Mouse (Mus musculus) hindbrain, embryonic 13.5 days (tissue): ENCODE measurements around the gene Arhgef3. TPM values are rescaled to one million over a fixed set of nuclear protein-coding genes. Genes with fewer than 3 reads are reported as not detected.
A peak's percentile ranks its signal among the peaks of the same experiment; 100 is the strongest.

ENCODE experiments used
- ATAC-seq: fragments of 200-750 bp; cut with Nextera tagmentation; 2 replicates; pipeline ENCODE4 v1.8.0; 2017; ENCODE audit warnings: moderate TSS enrichment; ENCODE audit not compliant: low FRiP score
- H3K27ac ChIP-seq: fragments of 300-500 bp; sonication (generic); 2 replicates; pipeline ENCODE4 v1.5.1; 2015; ENCODE audit warnings: inconsistent platforms, mild to moderate bottlenecking, moderate library complexity
- H3K27me3 ChIP-seq: fragments of 300-500 bp; sonication (generic); 2 replicates; pipeline ENCODE4 v1.6.1; 2015; ENCODE audit warnings: mild to moderate bottlenecking, inconsistent platforms
- H3K36me3 ChIP-seq: fragments of 300-500 bp; sonication (generic); 2 replicates; pipeline ENCODE4 v1.6.1; 2015; ENCODE audit warnings: mild to moderate bottlenecking, inconsistent platforms
- H3K4me1 ChIP-seq: fragments of 300-500 bp; sonication (generic); replicated peaks from 2 replicates; pipeline ENCODE4 v1.6.1; 2015; ENCODE audit warnings: inconsistent platforms
- H3K4me2 ChIP-seq: fragments of 300-500 bp; sonication (generic); 2 replicates; pipeline ENCODE4 v1.6.1; 2015; ENCODE audit warnings: inconsistent platforms, mild to moderate bottlenecking, moderate library complexity
- H3K4me3 ChIP-seq: fragments of 300-500 bp; sonication (generic); 2 replicates; pipeline ENCODE4 v1.5.1; 2015; ENCODE audit warnings: mild to moderate bottlenecking, inconsistent platforms
- H3K9ac ChIP-seq: fragments of 300-500 bp; sonication (generic); 2 replicates; pipeline ENCODE4 v1.6.1; 2015; ENCODE audit warnings: mild to moderate bottlenecking, inconsistent platforms
- H3K9me3 ChIP-seq: fragments of 300-500 bp; sonication (generic); 2 replicates; pipeline ENCODE4 v1.6.1; 2016; ENCODE audit warnings: inconsistent platforms
- WGBS: fragments of 180-500 bp; shearing (Covaris S2); methylation state at CpG from one replicate; pipeline ENCODE4 v1.1.7; 2015; 5-methylcytosine and 5-hydroxymethylcytosine counted together
- polyA plus RNA-seq: library from polyadenylated mRNA; unstranded; fragments of >200 nt; fragmentation: Nextera tagmentation; extraction: Ambion mirVana; gene quantifications from 2 replicates; pipeline ENCODE4 v1.2.1, GENCODE M21; 2015

Gene Arhgef3
- polyA plus RNA-seq, 1 experiment from 2014 or later, result 6.2 TPM

- no peak overlapping the region for H3K4me3 ChIP-seq
- 90% methylated on average over 7 of the region's 7 CpGs for WGBS
- ATAC-seq, result no peak
- H3K27ac ChIP-seq, result no peak overlapping the region
- H3K36me3 ChIP-seq, result no peaks in the 10 kb centered on the region
- no peaks in the 10 kb centered on the region for H3K27me3 ChIP-seq
- H3K9me3 ChIP-seq, result 0 out of 2 replicates have a peak, but pooled peaks cover 2% of the 10 kb centered on the region
- H3K4me1 ChIP-seq, result no peaks in the 10 kb centered on the region
- no peak overlapping the region for H3K4me2 ChIP-seq
- H3K9ac ChIP-seq, result no peak overlapping the region
Observed at GRCm38 (mm10) chr14:27411492-27411891, 296.8 kb downstream of the Arhgef3 start.

- Histone ChIP-seq H3K4me3 (no peak overlapping the region), H3K27ac (no peak overlapping the region), H3K4me2 (no peak overlapping the region), H3K9me3 (peaks cover 2% of the 10 kb centered on the region; the same call in 1 of the 2 replicates), H3K4me1 (no peaks in the 10 kb centered on the region), H3K9ac (no peak overlapping the region), H3K36me3 (no peaks in the 10 kb centered on the region), H3K27me3 (no peaks in the 10 kb centered on the region)
- ATAC-seq, result no peak
- WGBS, result 88% methylated on average over 8 of the region's 8 CpGs
Observed at GRCm38 (mm10) chr14:27412699-27413098, 298.0 kb downstream of the Arhgef3 start.

GRCm38 (mm10) chr14:27413961-27414360 is 299.3 kb downstream of the Arhgef3 start:
- Histone ChIP-seq H3K27me3 (no peaks in the 10 kb centered on the region), H3K27ac (no peak overlapping the region), H3K9me3 (peaks cover 2% of the 10 kb centered on the region; the same call in 1 of the 2 replicates), H3K4me2 (no peak overlapping the region), H3K4me3 (no peak overlapping the region), H3K36me3 (no peaks in the 10 kb centered on the region), H3K9ac (no peak overlapping the region), H3K4me1 (no peaks in the 10 kb centered on the region)
- 51% methylated on average over 4 of the region's 4 CpGs for WGBS
- ATAC-seq, result no peak

GRCm38 (mm10) chr14:27420816-27421215 is 306.1 kb downstream of the Arhgef3 start:
- Histone ChIP-seq H3K4me1 (no peaks in the 10 kb centered on the region), H3K27ac (no peak overlapping the region), H3K36me3 (no peaks in the 10 kb centered on the region), H3K4me3 (no peak overlapping the region), H3K9ac (no peak overlapping the region), H3K27me3 (no peaks in the 10 kb centered on the region), H3K9me3 (no peaks in the 10 kb centered on the region; the same call in 1 of the 2 replicates), H3K4me2 (no peak overlapping the region)
- ATAC-seq, result no peak
- WGBS, result 80% methylated on average over 3 of the region's 3 CpGs

GRCm38 (mm10) chr14:27422301-27422700 is 307.6 kb downstream of the Arhgef3 start:
- WGBS, result 100% methylated on average over 1 of the region's 1 CpGs
- no peak overlapping the region for H3K27ac ChIP-seq
- no peak overlapping the region for H3K9ac ChIP-seq
- no peak for ATAC-seq
- H3K9me3 ChIP-seq, result no peaks in the 10 kb centered on the region; the same call in none of the 2 replicates
- H3K27me3 ChIP-seq, result no peaks in the 10 kb centered on the region
- H3K4me1 ChIP-seq, result no peaks in the 10 kb centered on the region
- H3K4me3 ChIP-seq, result no peak overlapping the region
- no peak overlapping the region for H3K4me2 ChIP-seq
- H3K36me3 ChIP-seq, result no peaks in the 10 kb centered on the region

GRCm38 (mm10) chr14:27428573-27428972 is 313.9 kb downstream of the Arhgef3 start, which contains the start of gene Fam208a:
Fam208a (plus strand) TSS chr14:27428834.
- Histone ChIP-seq H3K9ac (peak within 1 kb of the TSS; percentile 91), H3K27me3 (no peaks in the 10 kb centered on the region), H3K4me1 (peaks cover 9% of the 10 kb centered on the region; the same call in 1 of the 2 replicates), H3K4me3 (peak within 1 kb of the TSS; percentile 74), H3K27ac (peak within 1 kb of the TSS; percentile 100), H3K4me2 (peak within 1 kb of the TSS; percentile 71), H3K9me3 (peaks cover 11% of the 10 kb centered on the region; the same call in 1 of the 2 replicates), H3K36me3 (peaks cover 17% of the 10 kb centered on the region)
- ATAC-seq, result peak; percentile 96
- WGBS, result under 1% methylated on average over 42 of the region's 43 CpGs

GRCm38 (mm10) chr14:27428973-27429711 is 314.4 kb downstream of the Arhgef3 start:
- peak; percentile 91 for ATAC-seq
- H3K36me3 ChIP-seq, result peaks cover 22% of the 10 kb centered on the region
- peak overlapping the region; percentile 74 for H3K4me3 ChIP-seq
- peaks cover 11% of the 10 kb centered on the region; the same call in 1 of the 2 replicates for H3K9me3 ChIP-seq
- H3K27me3 ChIP-seq, result no peaks in the 10 kb centered on the region
- WGBS, result under 1% methylated on average over 70 of the region's 78 CpGs
- peak overlapping the region; percentile 91 for H3K9ac ChIP-seq
- peak overlapping the region; percentile 100 for H3K27ac ChIP-seq
- peaks cover 9% of the 10 kb centered on the region; the same call in 1 of the 2 replicates for H3K4me1 ChIP-seq
- H3K4me2 ChIP-seq, result peak overlapping the region; percentile 71

GRCm38 (mm10) chr14:27430280-27430679 is 315.6 kb downstream of the Arhgef3 start:
- Histone ChIP-seq H3K27ac (no peak overlapping the region), H3K36me3 (peaks cover 27% of the 10 kb centered on the region), H3K4me1 (peaks cover 9% of the 10 kb centered on the region; the same call in 1 of the 2 replicates), H3K9me3 (peaks cover 11% of the 10 kb centered on the region; the same call in 1 of the 2 replicates), H3K9ac (no peak overlapping the region), H3K27me3 (no peaks in the 10 kb centered on the region), H3K4me3 (peak overlapping the region; percentile 16; the same call in 1 of the 2 replicates), H3K4me2 (peak overlapping the region; percentile 71)
- ATAC-seq, result no peak
- WGBS, result 94% methylated on average over 4 of the region's 4 CpGs

GRCm38 (mm10) chr14:27432064-27432463 is 317.4 kb downstream of the Arhgef3 start:
- Histone ChIP-seq H3K27me3 (no peaks in the 10 kb centered on the region), H3K4me1 (peaks cover 9% of the 10 kb centered on the region; the same call in 1 of the 2 replicates), H3K36me3 (peaks cover 30% of the 10 kb centered on the region), H3K9ac (no peak overlapping the region), H3K4me3 (no peak overlapping the region), H3K9me3 (peaks cover 11% of the 10 kb centered on the region; the same call in 1 of the 2 replicates), H3K4me2 (no peak overlapping the region), H3K27ac (no peak overlapping the region)
- 100% methylated on average over 2 of the region's 2 CpGs for WGBS
- no peak for ATAC-seq

- Histone ChIP-seq H3K9ac (no peak overlapping the region), H3K4me2 (no peak overlapping the region), H3K36me3 (peaks cover 30% of the 10 kb centered on the region), H3K27ac (no peak overlapping the region), H3K4me3 (no peak overlapping the region), H3K27me3 (no peaks in the 10 kb centered on the region), H3K9me3 (no peaks in the 10 kb centered on the region), H3K4me1 (no peaks in the 10 kb centered on the region)
- 100% methylated on average over 1 of the region's 1 CpGs for WGBS
- no peak for ATAC-seq
Observed at GRCm38 (mm10) chr14:27436116-27436515, 321.4 kb downstream of the Arhgef3 start.

GRCm38 (mm10) chr14:27436826-27437225 is 322.1 kb downstream of the Arhgef3 start:
- Histone ChIP-seq H3K36me3 (peaks cover 27% of the 10 kb centered on the region), H3K27me3 (no peaks in the 10 kb centered on the region), H3K4me2 (no peak overlapping the region), H3K4me3 (no peak overlapping the region), H3K9me3 (no peaks in the 10 kb centered on the region), H3K4me1 (no peaks in the 10 kb centered on the region), H3K9ac (no peak overlapping the region), H3K27ac (no peak overlapping the region)
- WGBS, result 90% methylated on average over 3 of the region's 3 CpGs
- ATAC-seq, result no peak

GRCm38 (mm10) chr14:27440921-27441320 is 326.2 kb downstream of the Arhgef3 start:
- no peaks in the 10 kb centered on the region for H3K9me3 ChIP-seq
- no peaks in the 10 kb centered on the region for H3K4me1 ChIP-seq
- ATAC-seq, result no peak
- H3K36me3 ChIP-seq, result peaks cover 29% of the 10 kb centered on the region
- no peak overlapping the region for H3K4me3 ChIP-seq
- H3K27ac ChIP-seq, result no peak overlapping the region
- H3K4me2 ChIP-seq, result no peak overlapping the region
- H3K27me3 ChIP-seq, result no peaks in the 10 kb centered on the region
- no peak overlapping the region for H3K9ac ChIP-seq
